Mouse (Mus musculus): ENCODE measurements around the gene Cacna1h. TPM values are rescaled to one million over a fixed set of nuclear protein-coding genes. Genes with fewer than 3 reads are reported as not detected.

Cacna1h gene
- polyA plus RNA-seq, 1 experiment from 2014 or later = 13.8 TPM

GRCm38 (mm10) chr17:25345462-25345861 lies 88.1 kb downstream of the Cacna1h start, which contains the start of gene Tpsab1:
Tpsab1 (minus strand) TSS chr17:25345562.
- Histone ChIP-seq H3K36me3 (no peaks in the 10 kb centered on the region), H3K27ac (replicated peaks) (no peak within 1 kb of the TSS), H3K4me2 (replicated peaks) (no peak within 1 kb of the TSS), H3K9me3 (no peaks in the 10 kb centered on the region), H3K9ac (replicated peaks) (no peak within 1 kb of the TSS), H3K27me3 (no peaks in the 10 kb centered on the region), H3K4me1 (no peaks in the 10 kb centered on the region), H3K4me3 (no peak within 1 kb of the TSS)
- 90% methylated on average over 4 of the region's 4 CpGs for WGBS
- no peak for ATAC-seq (replicated peaks)

GRCm38 (mm10) chr17:25341490-25341889 lies 92.1 kb downstream of the Cacna1h start:
- no peaks in the 10 kb centered on the region for H3K36me3 ChIP-seq
- no peak overlapping the region for H3K4me3 ChIP-seq
- H3K9me3 ChIP-seq = no peaks in the 10 kb centered on the region
- no peak for ATAC-seq (replicated peaks)
- 54% methylated on average over 3 of the region's 3 CpGs for WGBS
- H3K9ac ChIP-seq (replicated peaks) = no peak overlapping the region
- H3K27me3 ChIP-seq = no peaks in the 10 kb centered on the region
- H3K4me1 ChIP-seq = no peaks in the 10 kb centered on the region
- H3K4me2 ChIP-seq (replicated peaks) = no peak overlapping the region
- no peak overlapping the region for H3K27ac ChIP-seq (replicated peaks)

GRCm38 (mm10) chr17:25340003-25340402 lies 93.6 kb downstream of the Cacna1h start:
- Histone ChIP-seq H3K9ac (replicated peaks) (no peak overlapping the region), H3K4me2 (replicated peaks) (no peak overlapping the region), H3K4me3 (no peak overlapping the region), H3K9me3 (no peaks in the 10 kb centered on the region), H3K27me3 (no peaks in the 10 kb centered on the region), H3K36me3 (no peaks in the 10 kb centered on the region), H3K4me1 (no peaks in the 10 kb centered on the region), H3K27ac (replicated peaks) (no peak overlapping the region)
- 92% methylated on average over 6 of the region's 6 CpGs for WGBS
- no peak for ATAC-seq (replicated peaks)

GRCm38 (mm10) chr17:25338218-25338617 lies 95.4 kb downstream of the Cacna1h start:
- WGBS = 87% methylated on average over 4 of the region's 4 CpGs
- no peak overlapping the region for H3K4me3 ChIP-seq
- H3K27ac ChIP-seq (replicated peaks) = no peak overlapping the region
- no peaks in the 10 kb centered on the region for H3K27me3 ChIP-seq
- ATAC-seq (replicated peaks) = no peak
- H3K9me3 ChIP-seq = no peaks in the 10 kb centered on the region
- H3K4me2 ChIP-seq (replicated peaks) = no peak overlapping the region
- no peaks in the 10 kb centered on the region for H3K36me3 ChIP-seq
- H3K4me1 ChIP-seq = no peaks in the 10 kb centered on the region
- H3K9ac ChIP-seq (replicated peaks) = no peak overlapping the region

GRCm38 (mm10) chr17:25333943-25334342 lies 99.6 kb downstream of the Cacna1h start:
- no peaks in the 10 kb centered on the region for H3K9me3 ChIP-seq
- no peaks in the 10 kb centered on the region for H3K27me3 ChIP-seq
- no peaks in the 10 kb centered on the region for H3K36me3 ChIP-seq
- no peak for ATAC-seq (replicated peaks)
- H3K4me1 ChIP-seq = no peaks in the 10 kb centered on the region
- H3K4me3 ChIP-seq = no peak overlapping the region
- no peak overlapping the region for H3K9ac ChIP-seq (replicated peaks)
- WGBS = 0% methylated on average over 8 of the region's 8 CpGs
- H3K4me2 ChIP-seq (replicated peaks) = no peak overlapping the region
- no peak overlapping the region for H3K27ac ChIP-seq (replicated peaks)

- Histone ChIP-seq H3K4me1 (no peaks in the 10 kb centered on the region), H3K4me3 (no peak overlapping the region), H3K9ac (replicated peaks) (no peak overlapping the region), H3K9me3 (no peaks in the 10 kb centered on the region), H3K4me2 (replicated peaks) (no peak overlapping the region), H3K27ac (replicated peaks) (no peak overlapping the region), H3K36me3 (no peaks in the 10 kb centered on the region), H3K27me3 (no peaks in the 10 kb centered on the region)
- ATAC-seq (replicated peaks) = no peak
- WGBS = 77% methylated on average over 9 of the region's 9 CpGs
These were observed 101.3 kb downstream of the Cacna1h start for GRCm38 (mm10) chr17:25332321-25332720.

Other genes starting within 250 kb of the Cacna1h start
- 35.7 and 37.8 TPM in 2 replicates for gene BC003965, start 249.2 kb downstream of the Cacna1h start, polyA plus RNA-seq (2015; fragmentation: Nextera tagmentation; extraction: Ambion mirVana)
- 10.6 and 14.2 TPM in 2 replicates for gene Unkl, start 245.4 kb downstream of the Cacna1h start, polyA plus RNA-seq (2015; fragmentation: Nextera tagmentation; extraction: Ambion mirVana)
- 85.5 and 85.7 TPM in 2 replicates for gene Gnptg, start 193.7 kb downstream of the Cacna1h start, polyA plus RNA-seq (2015; fragmentation: Nextera tagmentation; extraction: Ambion mirVana)
- gene Tsr3, start 193.6 kb downstream of the Cacna1h start, polyA plus RNA-seq (2015; fragmentation: Nextera tagmentation; extraction: Ambion mirVana) = 66.2 and 69.2 TPM in 2 replicates
- gene Baiap3, start 177.4 kb downstream of the Cacna1h start, polyA plus RNA-seq (2015; fragmentation: Nextera tagmentation; extraction: Ambion mirVana) = 7.2 and 10.1 TPM in 2 replicates
- 680 and 683 TPM in 2 replicates for gene Ube2i, start 159.2 kb downstream of the Cacna1h start, polyA plus RNA-seq (2015; fragmentation: Nextera tagmentation; extraction: Ambion mirVana)
- 0.18 TPM in 1 of 2 replicates, not detected in the other for gene Prss34, start 135.4 kb downstream of the Cacna1h start, polyA plus RNA-seq (2015; fragmentation: Nextera tagmentation; extraction: Ambion mirVana)
- not detected in 2 replicates for gene Prss28, start 125.1 kb downstream of the Cacna1h start, polyA plus RNA-seq (2015; fragmentation: Nextera tagmentation; extraction: Ambion mirVana)
- gene Prss29, start 115.1 kb downstream of the Cacna1h start, polyA plus RNA-seq (2015; fragmentation: Nextera tagmentation; extraction: Ambion mirVana) = not detected in 2 replicates
- not detected in 2 replicates for gene Tpsab1, start 88.2 kb downstream of the Cacna1h start, polyA plus RNA-seq (2015; fragmentation: Nextera tagmentation; extraction: Ambion mirVana)
- not detected in 2 replicates for gene Tpsb2, start 67.5 kb downstream of the Cacna1h start, polyA plus RNA-seq (2015; fragmentation: Nextera tagmentation; extraction: Ambion mirVana)
- 0.77 and 0.94 TPM in 2 replicates for gene Tpsg1, start 64.5 kb downstream of the Cacna1h start, polyA plus RNA-seq (2015; fragmentation: Nextera tagmentation; extraction: Ambion mirVana)
- gene Tekt4, start 20.8 kb upstream of the Cacna1h start, polyA plus RNA-seq (2015; fragmentation: Nextera tagmentation; extraction: Ambion mirVana) = 1.00 and 1.9 TPM in 2 replicates
- 0.11 and 0.29 TPM in 2 replicates for gene Sstr5, start 63.5 kb upstream of the Cacna1h start, polyA plus RNA-seq (2015; fragmentation: Nextera tagmentation; extraction: Ambion mirVana)
- gene Sox8, start 136.9 kb upstream of the Cacna1h start, polyA plus RNA-seq (2015; fragmentation: Nextera tagmentation; extraction: Ambion mirVana) = 24.0 and 26.9 TPM in 2 replicates
- gene Lmf1, start 145.3 kb upstream of the Cacna1h start, polyA plus RNA-seq (2015; fragmentation: Nextera tagmentation; extraction: Ambion mirVana) = 17.0 and 18.1 TPM in 2 replicates

Measured in forebrain, embryonic 15.5 days (tissue).